Mouse (Mus musculus): ENCODE measurements around the gene Wdfy2. TPM values are rescaled to one million over a fixed set of nuclear protein-coding genes. Genes with fewer than 3 reads are reported as not detected.
"Not testable (repeated sequence)": the region's sequence is repeated elsewhere in the genome, so short reads cannot be mapped to it uniquely, and the experiment has no call there.

The Wdfy2 gene
- total RNA-seq, 2 experiments from 2014 or later = 14.1 to 16.5 TPM

DNA sequence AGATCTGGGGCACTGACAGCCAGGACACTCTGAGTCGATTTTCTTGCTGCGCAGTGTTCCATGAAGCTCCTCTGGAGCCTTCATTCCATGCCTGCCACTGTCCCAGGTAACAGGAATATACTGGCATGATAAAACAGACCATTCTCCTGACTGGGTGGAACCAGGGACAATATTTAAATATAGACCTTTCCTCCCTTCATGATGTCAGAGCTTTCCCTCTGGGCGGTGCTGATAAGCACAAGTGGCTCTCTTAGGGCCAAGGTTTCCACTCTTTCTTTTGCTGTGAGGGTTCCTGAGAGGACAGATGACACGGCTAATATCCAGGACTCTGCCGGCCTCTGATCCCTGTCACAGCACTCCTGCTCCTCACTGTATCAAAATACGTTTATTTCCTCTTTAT lies 40.6 kb downstream of the Wdfy2 start:
- no peak for DNase-seq (ENCODE audit: extremely low spot score in 1 of 2, low spot score in 1 of 2)

DNA sequence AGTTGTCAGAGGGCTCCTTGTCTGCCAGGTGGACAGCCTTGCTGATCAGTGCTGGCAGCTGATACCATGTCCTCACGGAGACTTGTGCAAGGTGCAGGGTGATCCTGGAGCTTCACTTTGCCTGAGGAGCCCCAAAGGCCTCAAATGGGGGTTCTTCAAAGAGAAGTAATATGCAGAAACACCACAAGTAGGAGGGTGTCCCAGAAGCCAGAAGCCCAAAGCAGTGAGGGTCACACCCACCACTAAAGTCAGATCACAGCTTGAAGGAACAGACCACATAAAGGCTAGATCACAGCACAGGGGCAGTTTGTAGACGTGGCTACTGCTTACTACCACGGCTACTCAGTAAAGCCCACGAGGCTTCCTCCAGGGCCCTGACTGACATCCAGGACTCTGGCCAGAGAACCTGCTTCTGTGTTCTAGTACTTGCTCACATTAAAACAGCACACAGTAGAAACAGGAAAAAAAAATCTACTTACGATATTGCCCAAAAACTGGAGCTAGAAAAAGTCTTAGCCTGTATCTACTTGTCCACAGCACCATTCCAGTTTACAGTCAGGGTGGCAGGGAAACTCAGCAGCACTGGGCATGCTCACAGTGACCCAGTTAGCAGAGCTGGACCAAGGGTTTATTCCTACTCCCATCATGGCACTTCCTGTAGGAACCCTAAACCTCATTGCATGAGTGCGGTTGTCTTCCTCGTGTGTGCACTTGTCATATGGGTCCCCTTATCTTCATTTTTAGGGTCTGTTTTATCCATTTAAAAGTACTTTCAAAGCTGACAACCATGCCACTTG lies 41.4 kb downstream of the Wdfy2 start:
- no peak for DNase-seq (ENCODE audit: extremely low spot score in 1 of 2, low spot score in 1 of 2)

DNA sequence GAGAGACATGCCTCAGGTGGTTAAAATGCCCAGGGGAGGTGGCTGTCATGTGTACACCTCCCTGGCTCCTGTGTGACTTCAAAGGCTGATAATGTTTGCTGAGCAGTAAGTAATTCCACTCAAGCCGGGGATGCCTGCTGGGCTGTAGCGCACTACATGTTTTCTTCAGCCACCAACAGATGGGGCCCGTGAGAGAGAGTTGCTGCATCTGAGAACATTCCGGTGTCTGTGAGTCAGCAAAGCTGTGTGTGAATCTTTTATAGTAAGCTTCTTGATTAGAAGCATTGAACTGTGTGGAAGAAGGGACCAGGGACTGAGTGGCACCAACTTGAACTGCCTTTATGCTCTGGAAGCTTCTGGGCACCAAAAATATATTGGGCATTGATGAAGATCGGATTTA lies 42.0 kb downstream of the Wdfy2 start:
- DNase-seq (ENCODE audit: extremely low spot score in 1 of 2, low spot score in 1 of 2) = peak; percentile 53 to 68

DNA sequence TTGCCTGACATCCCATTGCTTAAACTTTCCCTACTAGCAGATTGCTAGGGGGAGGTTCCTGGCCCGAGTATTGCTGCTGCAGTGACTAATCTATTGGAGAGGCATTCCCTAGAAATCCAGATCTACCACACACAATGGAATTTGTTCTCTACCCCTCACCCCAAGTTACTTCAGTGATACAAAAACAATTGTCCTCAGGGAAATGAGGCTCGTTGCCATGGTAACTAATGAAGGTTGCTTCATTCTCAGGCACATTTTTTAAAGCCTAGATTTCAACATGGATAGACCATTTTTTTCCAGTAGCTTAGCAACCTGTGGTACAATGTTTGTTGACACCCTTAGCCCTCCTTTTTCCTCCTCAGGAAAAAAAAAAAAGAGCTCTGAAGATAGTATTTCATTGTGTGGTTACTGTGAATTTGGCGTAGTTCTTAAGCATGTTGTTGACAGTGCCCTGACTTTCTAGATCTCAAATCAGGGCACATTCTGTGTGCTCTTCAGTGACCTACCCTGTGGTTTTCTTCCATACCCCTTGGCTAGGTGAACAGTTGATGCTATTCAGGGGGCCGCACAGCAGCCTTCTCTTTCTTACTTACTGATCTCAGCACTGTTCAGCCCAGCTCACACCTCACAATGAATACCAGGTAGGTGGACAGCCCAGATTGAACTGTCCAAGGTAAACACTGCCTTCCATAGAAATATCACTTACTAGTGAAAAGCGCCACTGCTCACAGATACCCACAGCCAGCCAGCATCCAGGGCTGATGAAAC lies 42.8 kb downstream of the Wdfy2 start:
- DNase-seq (ENCODE audit: extremely low spot score in 1 of 2, low spot score in 1 of 2) = peak in 1 of 2 experiments; percentile 29

DNA sequence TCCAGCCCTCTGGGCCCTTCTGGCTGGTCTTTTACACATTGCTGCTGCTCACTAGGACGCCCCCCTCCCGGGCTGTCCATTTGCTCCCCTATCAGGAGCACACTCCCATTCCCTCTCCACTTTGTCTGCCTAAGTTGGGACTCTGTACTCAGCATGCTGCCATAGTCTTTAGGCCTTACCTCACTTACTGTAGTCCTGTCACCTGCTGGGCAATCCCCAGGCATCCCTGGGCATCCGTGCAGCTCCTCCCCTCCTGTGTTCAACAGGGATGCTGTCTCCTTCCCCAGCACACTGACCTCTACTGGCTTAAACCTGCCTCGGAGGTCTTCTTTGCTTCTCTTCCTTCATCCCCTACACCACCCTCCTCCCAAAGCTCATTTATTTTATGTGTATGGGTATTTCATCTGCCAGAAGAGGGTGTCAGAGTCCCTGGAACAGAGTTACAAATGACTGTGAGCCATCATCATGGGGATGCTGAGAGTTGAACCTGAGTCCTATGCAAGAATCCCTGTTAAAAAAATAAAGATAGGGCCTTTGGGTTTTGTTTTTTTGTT lies 44.7 kb downstream of the Wdfy2 start:
- DNase-seq (ENCODE audit: extremely low spot score in 1 of 2, low spot score in 1 of 2) = no peak

DNA sequence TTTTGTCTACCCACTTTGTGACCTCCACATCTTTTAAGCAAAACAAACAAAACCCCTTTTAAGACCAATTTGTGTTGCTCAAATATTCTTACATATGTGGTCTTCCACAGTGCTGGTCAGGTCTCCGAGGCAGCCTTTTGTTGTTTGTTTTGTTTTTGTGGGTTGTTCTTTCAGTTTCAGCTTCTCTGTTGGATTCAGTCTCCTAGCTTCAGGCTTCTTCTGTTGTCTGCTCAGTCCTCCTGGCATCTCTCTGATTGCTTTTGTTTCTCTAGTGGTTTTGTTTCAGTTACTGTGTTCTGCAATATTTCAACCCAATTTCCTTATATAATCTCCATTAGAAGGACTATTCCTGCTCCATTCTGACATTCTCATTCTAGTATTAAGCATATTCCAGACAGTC lies 46.1 kb downstream of the Wdfy2 start:
- DNase-seq (ENCODE audit: extremely low spot score in 1 of 2, low spot score in 1 of 2) = no peak

DNA sequence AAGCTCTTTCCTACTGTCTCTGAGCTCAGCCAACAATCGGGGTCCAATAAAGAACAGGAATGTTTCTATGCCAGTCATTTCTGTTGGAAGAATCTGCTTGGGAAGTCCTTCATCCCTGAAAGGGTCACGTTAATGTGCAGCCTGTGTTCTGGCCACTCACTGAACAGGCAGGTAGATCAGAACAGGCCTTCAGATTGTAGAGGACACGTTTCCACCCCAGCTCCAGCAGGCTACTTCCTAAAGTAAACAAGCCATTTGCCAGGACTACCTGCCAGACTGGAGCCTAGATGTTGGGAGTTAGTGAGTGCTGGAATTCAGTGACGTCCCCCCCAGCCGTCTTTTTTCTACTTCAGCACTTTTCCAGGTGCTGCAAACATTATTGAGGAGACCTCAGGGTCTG lies 46.7 kb downstream of the Wdfy2 start:
- no peak for DNase-seq (ENCODE audit: extremely low spot score in 1 of 2, low spot score in 1 of 2)

DNA sequence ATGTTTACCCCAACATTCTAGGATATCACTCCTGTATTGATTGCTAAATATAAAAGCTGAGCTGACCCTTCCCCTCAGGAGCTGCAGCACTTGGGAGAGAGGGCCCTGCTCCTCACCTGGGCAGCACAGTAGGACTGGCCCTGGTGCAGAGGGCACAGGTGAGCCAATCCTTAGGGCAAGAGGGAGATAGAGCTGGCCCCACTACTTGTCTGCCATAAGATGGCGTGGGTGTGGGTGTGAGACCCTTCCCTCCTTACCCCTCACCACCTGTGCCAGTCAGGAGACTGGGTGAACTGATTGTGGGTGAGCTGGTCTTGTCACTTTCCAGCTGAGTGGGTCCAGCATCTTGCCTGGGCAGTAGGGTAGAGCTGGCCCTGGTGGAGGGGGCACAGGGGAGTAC lies 47.2 kb downstream of the Wdfy2 start:
- DNase-seq (ENCODE audit: extremely low spot score in 1 of 2, low spot score in 1 of 2) = no peak

DNA sequence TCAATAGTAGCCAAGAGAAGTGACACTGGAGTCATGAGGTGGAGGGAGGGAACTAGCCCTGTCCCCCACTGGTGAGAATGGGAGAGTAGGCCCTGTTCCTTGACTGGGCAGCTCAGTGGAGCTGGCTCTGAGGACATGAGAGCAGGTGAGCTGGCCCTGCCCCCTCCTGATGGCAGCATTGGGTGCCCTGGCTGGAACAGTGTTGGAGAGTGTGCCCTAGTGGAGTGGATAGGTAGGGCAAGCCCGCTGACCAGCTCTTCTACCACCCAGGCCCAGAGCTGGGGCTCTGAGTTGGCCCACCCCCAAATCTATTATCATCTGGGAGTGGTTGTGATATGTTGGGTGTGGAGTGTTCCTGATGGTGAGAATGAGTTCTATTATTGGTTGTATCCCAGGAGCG lies 47.7 kb downstream of the Wdfy2 start:
- DNase-seq (ENCODE audit: extremely low spot score in 1 of 2, low spot score in 1 of 2) = no peak

DNA sequence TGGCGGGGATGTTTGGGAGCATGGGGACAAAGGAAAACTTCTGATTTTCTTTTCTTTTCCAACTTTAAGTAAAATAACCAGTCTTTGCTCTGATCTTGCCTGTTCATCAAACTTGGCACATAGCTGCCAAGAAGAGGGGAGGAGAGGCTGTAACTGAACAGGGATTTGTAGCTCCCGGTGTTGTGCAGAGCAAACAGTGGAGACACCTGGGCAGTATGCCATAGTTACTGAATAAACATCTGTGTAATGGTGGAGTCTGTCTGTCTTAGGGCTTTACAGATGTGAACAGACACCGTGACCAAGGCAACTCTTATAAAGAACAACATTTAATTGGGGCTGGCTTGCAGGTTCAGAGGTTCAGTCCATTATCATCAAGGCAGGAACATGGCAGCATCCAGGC lies 53.9 kb downstream of the Wdfy2 start:
- no peak for DNase-seq (ENCODE audit: extremely low spot score in 1 of 2, low spot score in 1 of 2)

DNA sequence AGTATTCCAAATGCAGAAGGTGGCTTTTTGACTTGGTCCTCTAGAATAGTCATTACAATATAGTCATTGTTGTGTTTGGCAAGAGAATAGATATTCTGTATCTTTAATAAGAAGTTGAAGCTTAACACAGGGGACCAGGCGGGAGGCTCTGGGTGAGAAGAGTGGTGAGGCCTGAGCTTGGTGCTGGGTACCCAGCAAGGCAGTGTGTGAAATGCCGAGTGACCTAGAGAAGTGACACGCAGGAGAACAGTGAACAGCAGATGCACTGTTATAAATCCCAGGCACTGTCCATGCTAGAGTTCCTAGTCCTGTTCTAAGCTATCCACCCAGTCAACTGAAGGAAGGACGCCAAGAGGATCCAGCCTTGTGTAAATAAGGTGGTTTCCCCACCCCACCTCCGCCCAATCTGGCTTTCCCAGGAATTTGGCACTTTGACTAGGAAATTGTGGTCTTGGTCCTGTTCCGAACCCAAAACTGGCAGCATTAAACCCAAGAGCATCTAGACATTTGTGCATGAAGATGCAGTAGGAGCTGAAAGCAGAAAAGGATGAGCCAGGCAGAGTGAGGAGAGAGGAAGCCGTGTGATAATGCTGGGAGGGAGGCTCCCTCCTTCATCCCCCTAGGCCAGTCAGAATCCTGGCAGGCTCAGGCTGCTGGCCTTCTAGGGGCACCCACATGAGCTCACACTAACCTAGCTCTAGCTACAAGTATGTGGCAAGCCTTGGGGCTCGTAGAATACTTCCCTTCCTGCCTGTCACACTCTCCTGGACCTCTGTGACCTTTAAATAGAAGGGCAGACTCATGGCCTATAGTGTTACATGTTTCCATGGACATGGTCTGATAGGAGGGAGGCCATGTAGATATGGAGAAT lies 55.5 kb downstream of the Wdfy2 start:
- peak in 1 of 2 experiments; percentile 56 for DNase-seq (ENCODE audit: extremely low spot score in 1 of 2, low spot score in 1 of 2)

DNA sequence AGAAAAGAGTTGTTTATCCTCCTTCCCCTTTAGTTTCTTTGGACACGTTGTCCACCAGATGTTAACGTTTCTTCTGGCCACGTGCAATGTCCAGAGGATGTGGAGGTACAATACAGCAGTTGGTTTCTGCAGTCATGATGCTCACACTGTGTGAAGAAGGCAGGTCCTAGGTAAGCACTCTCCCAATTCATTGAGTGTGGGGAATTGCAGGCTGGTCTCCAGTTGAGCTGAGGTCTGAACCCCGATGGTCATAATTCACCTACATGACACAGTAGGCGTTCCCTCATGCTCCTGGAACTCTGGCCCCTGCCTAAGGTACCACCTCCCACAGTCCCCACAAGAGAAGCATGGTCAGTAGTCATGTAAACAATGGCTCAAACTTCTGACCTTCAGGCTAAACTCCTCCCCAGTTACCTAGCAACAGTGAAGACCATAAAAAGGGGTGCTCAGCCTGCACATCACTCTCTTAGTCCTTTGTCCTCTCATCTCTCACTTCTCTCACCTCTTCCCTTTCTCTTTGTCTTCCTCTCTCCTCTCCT lies 56.2 kb downstream of the Wdfy2 start:
- not testable (repeated sequence) for DNase-seq (ENCODE audit: extremely low spot score in 1 of 2, low spot score in 1 of 2)

DNA sequence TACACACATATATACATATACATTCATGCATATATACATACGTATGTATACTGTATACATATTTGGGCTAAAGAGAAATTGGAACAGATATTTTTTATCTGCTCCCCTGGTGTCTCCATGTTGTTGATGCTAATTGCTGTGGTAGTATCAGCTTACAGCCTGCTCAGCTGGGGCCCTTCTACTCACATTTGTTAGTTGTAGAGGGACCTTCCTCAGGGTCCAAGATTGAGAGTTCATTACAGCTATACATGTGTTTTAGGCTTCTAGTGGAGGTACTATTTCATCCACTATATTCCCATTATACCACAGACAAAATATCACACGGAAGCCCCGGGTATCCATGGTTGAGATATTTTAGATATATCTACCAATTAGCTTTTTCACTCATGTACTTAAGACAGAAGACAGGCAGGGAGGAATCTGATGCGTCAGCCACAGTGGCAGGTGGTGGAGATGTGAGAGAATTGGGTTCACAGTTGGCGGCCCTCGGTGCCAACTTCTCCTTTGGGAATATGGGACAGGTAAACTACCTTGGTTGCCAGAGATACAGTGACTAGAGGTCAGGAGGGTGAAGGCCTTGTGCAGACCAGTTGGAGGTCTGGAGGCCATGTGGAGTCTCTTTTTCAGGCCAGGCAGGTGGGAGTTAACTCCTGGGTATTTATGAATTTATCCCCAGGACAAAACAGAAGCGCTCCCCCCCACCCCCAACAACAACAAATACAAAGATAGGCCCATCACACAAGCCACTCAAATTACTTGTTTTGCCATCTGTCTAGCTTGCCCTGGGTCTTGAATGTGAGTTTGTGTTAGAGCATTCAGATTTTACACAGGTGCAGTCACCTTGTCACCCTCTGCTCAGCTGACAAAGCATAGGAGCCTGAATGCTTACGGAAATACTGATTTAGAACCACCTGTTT lies 57.7 kb downstream of the Wdfy2 start:
- DNase-seq (ENCODE audit: extremely low spot score in 1 of 2, low spot score in 1 of 2) = no peak

DNA sequence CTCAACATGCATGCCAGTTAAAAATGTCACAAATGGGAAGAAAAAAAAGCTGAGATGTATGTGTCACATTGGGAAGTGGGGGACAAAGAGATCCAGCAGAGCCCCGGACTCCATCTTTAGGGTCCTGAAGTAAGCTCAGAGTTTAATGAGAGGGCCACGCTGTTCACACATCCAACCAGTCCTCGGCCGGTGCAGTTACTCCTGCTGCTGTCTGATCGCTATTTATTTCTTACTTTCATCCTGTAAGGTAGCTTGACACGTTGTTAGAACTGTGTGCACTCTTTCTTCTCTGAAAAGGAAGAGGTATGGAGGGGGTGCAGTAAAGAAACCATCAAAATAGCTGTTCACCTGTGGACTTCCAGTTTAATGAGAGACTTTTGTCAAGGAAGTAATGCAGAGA lies 60.6 kb downstream of the Wdfy2 start:
- DNase-seq (ENCODE audit: extremely low spot score in 1 of 2, low spot score in 1 of 2) = no peak

DNA sequence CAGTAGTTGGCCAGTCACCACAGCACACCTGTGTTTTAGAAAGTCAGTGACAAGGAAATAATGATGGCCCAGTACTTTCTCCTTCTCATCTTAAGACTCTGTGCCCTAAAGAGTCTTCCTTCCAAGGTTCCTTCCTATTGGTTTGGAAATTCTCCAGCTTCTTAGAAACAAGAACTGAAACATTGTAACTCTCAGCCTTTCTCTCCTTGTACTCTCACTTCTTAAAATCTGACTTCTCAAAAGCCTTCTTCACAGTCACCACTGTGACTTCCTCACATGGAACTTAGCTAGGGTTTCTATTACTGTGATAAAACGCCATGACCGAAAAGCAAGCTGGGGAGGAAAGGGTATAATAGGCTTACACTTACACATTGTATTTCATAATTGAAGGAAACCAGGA lies 70.4 kb downstream of the Wdfy2 start:
- no peak for DNase-seq (ENCODE audit: extremely low spot score in 1 of 2, low spot score in 1 of 2)

DNA sequence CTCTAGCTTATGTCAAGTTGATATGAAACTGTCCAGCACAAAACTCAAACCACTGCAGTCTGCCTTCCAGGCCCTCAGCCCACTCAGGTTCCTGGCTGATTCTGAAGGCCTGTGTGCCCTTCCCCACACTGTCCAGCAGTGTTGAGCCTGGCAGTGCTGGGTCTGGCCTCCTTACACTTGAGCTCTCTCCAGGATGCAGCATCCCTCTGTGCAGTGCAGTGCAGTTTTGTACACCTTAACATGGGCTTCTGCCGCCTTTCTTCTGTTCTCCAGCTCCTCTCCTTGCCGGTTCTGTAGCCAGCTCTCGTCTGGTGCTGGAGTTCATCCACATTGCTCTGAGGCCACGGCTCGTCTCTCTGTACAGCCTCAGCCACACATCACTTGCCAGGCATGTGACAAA lies 71.1 kb downstream of the Wdfy2 start:
- no peak for DNase-seq (ENCODE audit: extremely low spot score in 1 of 2, low spot score in 1 of 2)

DNA sequence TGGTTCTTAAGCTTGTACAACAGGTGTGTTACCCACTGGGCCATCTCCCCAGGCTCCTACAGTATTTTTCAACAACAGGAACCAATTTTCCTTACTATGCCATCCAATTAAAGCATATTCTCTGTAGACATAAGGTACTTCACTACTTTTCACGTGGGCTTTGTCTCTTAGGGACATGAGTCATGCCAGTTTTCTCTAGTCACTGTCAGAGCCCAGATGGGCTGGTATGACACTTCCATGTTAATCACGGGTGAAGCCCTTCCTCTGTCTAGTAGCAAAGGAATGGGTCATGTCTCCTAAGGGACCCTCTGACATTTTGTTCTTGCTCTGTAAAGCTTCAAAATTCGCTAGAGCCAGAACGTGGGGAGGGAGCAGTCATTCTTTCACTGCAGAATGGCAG lies 73.4 kb downstream of the Wdfy2 start:
- DNase-seq (ENCODE audit: extremely low spot score in 1 of 2, low spot score in 1 of 2) = no peak

DNA sequence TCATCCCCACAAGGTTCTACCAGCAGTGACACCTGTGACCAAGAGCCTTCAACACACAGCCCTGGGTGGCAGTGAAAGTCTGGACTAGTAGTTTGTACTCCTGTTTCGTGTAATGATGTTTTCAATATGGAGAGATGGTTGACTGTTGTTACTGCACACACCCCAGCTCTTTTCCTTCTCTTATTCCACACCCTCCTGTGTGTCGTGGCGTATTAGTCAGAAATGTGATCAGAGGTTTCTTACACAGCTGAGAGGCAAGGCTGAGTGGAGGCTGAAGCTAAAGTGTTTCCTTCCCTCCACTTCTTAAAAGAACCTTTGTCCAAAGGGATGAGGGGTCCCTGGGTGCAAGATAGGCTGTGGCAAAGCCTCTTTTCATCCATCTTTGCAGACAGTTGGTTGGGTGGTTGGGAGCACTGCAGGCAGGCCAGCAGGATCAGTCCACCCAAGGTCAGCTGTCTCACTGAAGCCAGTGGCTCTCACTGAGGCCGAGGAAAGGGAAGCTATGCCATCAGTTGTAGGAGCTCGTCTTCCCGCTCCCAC lies 77.7 kb downstream of the Wdfy2 start:
- DNase-seq (ENCODE audit: extremely low spot score in 1 of 2, low spot score in 1 of 2) = no peak

DNA sequence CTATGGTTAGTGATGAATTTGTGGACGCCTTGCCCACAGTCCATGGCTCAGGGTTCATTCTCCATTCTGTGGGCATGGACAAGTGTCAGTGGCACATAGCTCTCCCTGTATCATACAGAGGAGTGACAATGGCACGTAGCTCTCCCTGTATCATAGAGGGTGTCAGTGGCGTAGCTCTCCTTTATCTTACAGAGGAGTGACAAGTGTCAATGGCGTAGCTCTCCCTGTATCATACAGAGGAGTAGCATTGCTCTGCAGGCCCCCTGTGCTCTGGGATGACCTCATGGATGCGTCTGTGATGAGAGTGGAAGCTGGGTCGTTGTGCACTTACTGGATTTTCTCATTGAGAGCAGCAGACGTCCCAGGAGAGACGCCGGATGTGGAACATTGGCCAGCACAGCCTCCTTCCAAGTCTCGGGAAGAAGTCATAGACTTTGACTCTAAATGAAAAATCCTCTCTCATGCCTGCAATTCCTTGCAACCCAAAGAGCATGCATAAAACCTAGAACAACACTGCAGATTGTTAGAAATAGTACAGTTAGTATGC lies 79.1 kb downstream of the Wdfy2 start:
- no peak for DNase-seq (ENCODE audit: extremely low spot score in 1 of 2, low spot score in 1 of 2)

Data from layer of hippocampus, postnatal 25 days (tissue).